Comparison of ENCODE assay signal across 9 mouse cellular contexts in genomic region chr7:125748186-125748585, GRCm38 (mm10). TPM values are rescaled to one million over a fixed set of nuclear protein-coding genes. Genes with fewer than 3 reads are reported as not detected.
DNase-seq lines count a peak whose midpoint lies in the region; ATAC-seq and TF ChIP-seq lines count a peak whose summit lies in the region.
"Had no signal": no experiment of that assay in that cellular context is flagged by ENCODE, and none has a peak within 500 bp of the region (broad histone marks: within the 10 kb centered on the region; RNA-seq: fewer than 3 reads in every experiment).

No protein-coding gene starts in this region.

- no peaks in the 10 kb centered on the region for H3K4me1 ChIP-seq in lung, postnatal 0 days (ENCODE audit: insufficient read depth, low read depth, low read length)
- no peaks in the 10 kb centered on the region for H3K4me1 ChIP-seq in lung, adult 2 months (ENCODE audit: control insufficient read depth, insufficient read depth, low read length)
- H3K4me1 ChIP-seq in heart, embryonic 11.5 days (ENCODE audit: control insufficient read depth, insufficient read depth, low read length), result peaks cover 17% of the 10 kb centered on the region
- H3K4me1 ChIP-seq: limb, embryonic 13.5 days had no signal

- TF ChIP-seq CTCF in lung, postnatal 0 days (IDR thresholded peaks at IDR 0.05), result peak; percentile 81
- no peak for TF ChIP-seq CTCF in lung, adult 2 months (IDR thresholded peaks at IDR 0.05; ENCODE audit: insufficient read depth, low read length)

- peak; percentile 23 for DNase-seq in cerebellum, adult 8-10 months
- DNase-seq in cerebellum, adult 11-12 months, result no peak
- DNase-seq in lung, postnatal 0 days (ENCODE audit: low spot score), result peak; percentile 74
- no peak for DNase-seq in lung, adult 2 months
- peak; percentile 67 for DNase-seq in embryo, embryonic 11 days
- peak; percentile 67 for DNase-seq in retina, postnatal 1 day
- no peak for DNase-seq in adrenal gland, postnatal 14 days

- WGBS in lung, postnatal 0 days, result 52% methylated on average over 3 of the region's 3 CpGs
- 61% methylated on average over 3 of the region's 3 CpGs for WGBS in lung, adult 2 months
- WGBS in heart, embryonic 11.5 days (ENCODE audit: insufficient replicate concordance), result 47% methylated on average over 3 of the region's 3 CpGs

- no peak overlapping the region for H3K4me3 ChIP-seq in lung, postnatal 0 days (ENCODE audit: low read depth, low read length)
- no peak overlapping the region for H3K4me3 ChIP-seq in lung, adult 2 months (replicated peaks; ENCODE audit: extremely low read depth, low read depth, low read length)
- no peak overlapping the region for H3K4me3 ChIP-seq in heart, embryonic 11.5 days (ENCODE audit: low read depth, low read length)
- H3K4me3 ChIP-seq: limb, embryonic 13.5 days had no signal

- no peak overlapping the region for H3K27ac ChIP-seq in lung, postnatal 0 days (ENCODE audit: low read length)
- H3K27ac ChIP-seq in heart, embryonic 11.5 days (ENCODE audit: low read depth, low read length), result no peak overlapping the region
- H3K27ac ChIP-seq: limb, embryonic 13.5 days had no signal

- ATAC-seq in lung, postnatal 0 days, result no peak; the same call in 1 of the 2 replicates
- ATAC-seq in heart, embryonic 11.5 days (replicated peaks; ENCODE audit: insufficient number of reproducible peaks, low FRiP score, low TSS enrichment), result no peak

- H3K9me3 ChIP-seq in lung, postnatal 0 days (ENCODE audit: low read length), result no peaks in the 10 kb centered on the region
- no peaks in the 10 kb centered on the region for H3K9me3 ChIP-seq in heart, embryonic 11.5 days (replicated peaks; ENCODE audit: control insufficient read depth, low read length)
- H3K9me3 ChIP-seq: limb, embryonic 13.5 days had no signal

- TF ChIP-seq EP300 in lung, postnatal 0 days (IDR thresholded peaks at IDR 0.05), result no peak

- no peaks in the 10 kb centered on the region for H3K27me3 ChIP-seq in lung, postnatal 0 days (replicated peaks; ENCODE audit: insufficient read depth, low read length)
- no peaks in the 10 kb centered on the region for H3K27me3 ChIP-seq in heart, embryonic 11.5 days (ENCODE audit: control insufficient read depth, insufficient read depth, low read length)
- H3K27me3 ChIP-seq: limb, embryonic 13.5 days had no signal

- no peak overlapping the region for H3K4me2 ChIP-seq in lung, postnatal 0 days (replicated peaks; ENCODE audit: low read depth, low read length)
- H3K4me2 ChIP-seq in heart, embryonic 11.5 days, result no peak overlapping the region
- H3K4me2 ChIP-seq: limb, embryonic 13.5 days had no signal

- H3K36me3 ChIP-seq in lung, postnatal 0 days (ENCODE audit: insufficient read depth, low read length), result no peaks in the 10 kb centered on the region
- H3K36me3 ChIP-seq in heart, embryonic 11.5 days (ENCODE audit: control insufficient read depth, insufficient read depth, low read length), result no peaks in the 10 kb centered on the region

- TF ChIP-seq POLR2A in lung, adult 2 months (IDR thresholded peaks at IDR 0.05; ENCODE audit: borderline replicate concordance, extremely low read depth, low read depth, low read length), result no peak

- no peak overlapping the region for H3K9ac ChIP-seq in lung, postnatal 0 days (replicated peaks; ENCODE audit: low read depth)
- no peak overlapping the region for H3K9ac ChIP-seq in heart, embryonic 11.5 days (ENCODE audit: low read depth, low read length)
- H3K9ac ChIP-seq: limb, embryonic 13.5 days had no signal

RNA-seq across cellular contexts. Expression of gene D430042O09Rik, which starts 40.5 kb away (rescaled TPM):
- 5.3 and 5.8 TPM in 2 replicates for polyA plus RNA-seq in lung, postnatal 0 days (2015; fragmentation: Nextera tagmentation; extraction: Ambion mirVana)
- polyA plus RNA-seq in lung, adult 2 months (2012; rRNA removed), result 15.9 and 18.4 TPM in 2 replicates
- polyA plus RNA-seq in heart, embryonic 11.5 days (2014; fragmentation: Nextera tagmentation; extraction: Ambion mirVana), result 8.7 and 9.4 TPM in 2 replicates
- total RNA-seq in adrenal gland, postnatal 14 days (2021), result 16.6 and 16.7 TPM in 2 replicates

RNA-seq across cellular contexts. Expression of gene Gtf3c1, which starts 40.6 kb away (rescaled TPM):
- polyA plus RNA-seq in lung, postnatal 0 days (2015; fragmentation: Nextera tagmentation; extraction: Ambion mirVana), result 13.6 and 16.5 TPM in 2 replicates
- 61.9 and 68.4 TPM in 2 replicates for polyA plus RNA-seq in lung, adult 2 months (2012; rRNA removed)
- 32.1 and 33.2 TPM in 2 replicates for polyA plus RNA-seq in heart, embryonic 11.5 days (2014; fragmentation: Nextera tagmentation; extraction: Ambion mirVana)
- 61.0 and 66.2 TPM in 2 replicates for total RNA-seq in adrenal gland, postnatal 14 days (2021)

Comparison
In these comparisons a context has a peak if more than half of its experiments do, and no peak if none do; other contexts are left out.
1. DNase-seq: peak in cerebellum, adult 8-10 months (single experiment), lung, postnatal 0 days (single experiment), embryo, embryonic 11 days (single experiment) and retina, postnatal 1 day (single experiment); none in cerebellum, adult 11-12 months (single experiment), lung, adult 2 months (single experiment) and adrenal gland, postnatal 14 days (single experiment).